Mouse (Mus musculus): ENCODE measurements around the gene Wwp2. TPM values are rescaled to one million over a fixed set of nuclear protein-coding genes. Genes with fewer than 3 reads are reported as not detected.

The Wwp2 gene
- total and polyA plus RNA-seq, 3 experiments: 21.8 to 31.5 TPM; not detected in 1

GRCm38 (mm10) chr8:107424597-107425229 lies 11.5 kb upstream of the Wwp2 start, which contains the start of gene Nob1 (continued):
- TF ChIP-seq ZMIZ1 (IDR thresholded peaks at IDR 0.05; ENCODE audit: low read depth, low read length): peak; percentile 92
- peak; percentile 93 for TF ChIP-seq MYC (IDR thresholded peaks at IDR 0.05; ENCODE audit: low read depth, low read length)
- TF ChIP-seq POLR2A (IDR thresholded peaks at IDR 0.05; ENCODE audit: control insufficient read depth in 1 of 2, insufficient read depth in 1 of 2, low read depth in 1 of 2, low read length in 2 of 2, poor library complexity in 1 of 2): peak; percentile 88 to 96
- no peak for TF ChIP-seq GATA1 (IDR thresholded peaks at IDR 0.05; ENCODE audit: low read depth, low read length)
- TF ChIP-seq MEF2A (IDR thresholded peaks at IDR 0.05; ENCODE audit: extremely low read depth, insufficient replicate concordance, low read depth, low read length, poor library complexity, severe bottlenecking): no peak
- no peak for TF ChIP-seq BHLHE40 (IDR thresholded peaks at IDR 0.05; ENCODE audit: borderline replicate concordance, low read depth, low read length)
- TF ChIP-seq TCF12 (IDR thresholded peaks at IDR 0.05; ENCODE audit: low read depth, low read length): peak; percentile 64; the same call in 1 of the 2 replicates
- TF ChIP-seq RAD21 (IDR thresholded peaks at IDR 0.05; ENCODE audit: low read depth, low read length): peak; percentile 83
- peak; percentile 95 for TF ChIP-seq POLR2AphosphoS2 (IDR thresholded peaks at IDR 0.05; ENCODE audit: low read length)
- TF ChIP-seq MAX (IDR thresholded peaks at IDR 0.05; ENCODE audit: low read length): peak; percentile 91
- TF ChIP-seq GABPA (IDR thresholded peaks at IDR 0.05; ENCODE audit: low read depth, low read length): no peak
- 0 out of 2 replicates have a peak, but pooled peaks have one; percentile 44 for TF ChIP-seq ELF1 (IDR thresholded peaks at IDR 0.05; ENCODE audit: low read depth, low read length)
- TF ChIP-seq MYB (IDR thresholded peaks at IDR 0.05; ENCODE audit: low read depth, low read length): no peak
- peak; percentile 99 for TF ChIP-seq NELFE (IDR thresholded peaks at IDR 0.05; ENCODE audit: low read depth, low read length)
- no peak for TF ChIP-seq EP300 (IDR thresholded peaks at IDR 0.05; ENCODE audit: low read depth in 1 of 2, low read length in 2 of 2)
- TF ChIP-seq SIN3A (IDR thresholded peaks at IDR 0.05; ENCODE audit: low read length): peak; percentile 93
- no peak for TF ChIP-seq CHD2 (IDR thresholded peaks at IDR 0.05; ENCODE audit: low read length)

- Histone ChIP-seq H3K27ac (ENCODE audit: control insufficient read depth, low read depth, low read length) (no peak overlapping the region), H3K4me1 (ENCODE audit: control insufficient read depth in 1 of 2, insufficient read depth in 2 of 2, low read length in 2 of 2) (peaks cover 6 to 22% of the 10 kb centered on the region in 2 experiments), H3K9me3 (replicated peaks; ENCODE audit: insufficient read depth, low read length) (no peaks in the 10 kb centered on the region), H3K27me3 (ENCODE audit: control insufficient read depth in 1 of 2, insufficient read depth in 2 of 2, low read length in 2 of 2) (peaks cover 3% of the 10 kb centered on the region in 2 experiments; a peak in 3 of 4 replicates), H3K9ac (ENCODE audit: control insufficient read depth, low read depth, low read length, poor library complexity, severe bottlenecking) (peak overlapping the region; percentile 36; the same call in 1 of the 2 replicates), H3K79me2 (ENCODE audit: control insufficient read depth, insufficient read depth, low read length, poor library complexity) (peaks cover 38% of the 10 kb centered on the region), H3K36me3 (ENCODE audit: control insufficient read depth in 1 of 2, insufficient read depth in 2 of 2, low read length in 2 of 2) (peaks cover 14 to 25% of the 10 kb centered on the region in 2 experiments), H3K4me3 (ENCODE audit: control insufficient read depth in 1 of 2, insufficient read depth in 1 of 2, low read depth in 2 of 2, low read length in 2 of 2) (peak overlapping the region; percentile 28 to 37)
- no peak for DNase-seq (ENCODE audit: low read depth, low spot score)
- TF ChIP-seq MYC (IDR thresholded peaks at IDR 0.05; ENCODE audit: low read depth, low read length) (no peak), RCOR1 (IDR thresholded peaks at IDR 0.05; ENCODE audit: low read depth, low read length) (peak; percentile 91), ZC3H11A (IDR thresholded peaks at IDR 0.05; ENCODE audit: low read depth, low read length) (no peak), KAT2A (conservative IDR thresholded peaks at IDR 0.05; ENCODE audit: low read depth, low read length) (no peak), TAL1 (IDR thresholded peaks at IDR 0.05; ENCODE audit: low read length) (peak; percentile 69), MAX (IDR thresholded peaks at IDR 0.05; ENCODE audit: low read length) (no peak), TCF12 (IDR thresholded peaks at IDR 0.05; ENCODE audit: low read depth, low read length) (no peak)
Observed at GRCm38 (mm10) chr8:107425230-107425597, 11.0 kb upstream of the Wwp2 start.

Measured in MEL (cell line).